Mouse (Mus musculus) E14TG2a.4 (cell line): ENCODE measurements around the gene Smtnl2.

Source experiments
- CTCF ChIP-seq: conservative IDR thresholded peaks from 2 replicates; pipeline ENCODE4 v1.5.1; 2014; ENCODE audit warnings: low read length
- NANOG ChIP-seq: IDR thresholded peaks from 2 replicates; pipeline ENCODE4 v1.6.1; 2014; ENCODE audit warnings: borderline replicate concordance, low read length, mixed read lengths

DNA sequence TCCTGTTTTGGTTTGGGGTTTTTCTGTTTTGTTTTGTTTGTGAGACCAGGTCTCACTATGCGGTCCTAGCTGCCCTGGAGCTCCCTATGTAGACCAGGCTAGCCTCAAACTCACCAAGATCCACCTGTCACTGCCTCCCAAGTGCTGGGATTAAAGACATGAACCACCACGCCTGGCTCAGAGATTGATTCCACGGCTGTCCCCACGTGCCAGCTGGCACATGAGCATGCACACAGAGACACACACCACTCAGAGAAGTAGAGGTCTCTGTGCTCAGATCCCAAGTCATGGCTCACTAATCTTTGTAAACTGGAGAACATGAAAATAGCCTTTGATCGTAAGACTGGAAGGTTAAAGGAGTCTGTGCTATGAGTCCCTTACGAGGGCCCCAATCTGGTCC, 7.5 kb upstream of the Smtnl2 start:
- no peak for TF ChIP-seq CTCF
- no peak for TF ChIP-seq NANOG
